Mouse (Mus musculus) cortical plate, adult 2 months (tissue): ENCODE data around the gene Wnt10b. TPM values are rescaled to one million over a fixed set of nuclear protein-coding genes. Genes with fewer than 3 reads are reported as not detected.

Experiments used
- H3K27ac ChIP-seq: fragments of 200-500 bp; 2 replicates; pipeline ENCODE4 v1.5.1; 2012; ENCODE audit warnings: low read length, control low read depth, inconsistent platforms; ENCODE audit not compliant: insufficient read depth
- H3K4me1 ChIP-seq: fragments of 200-500 bp; 2 replicates; pipeline ENCODE4 v1.6.1; 2011; ENCODE audit warnings: low read length; ENCODE audit not compliant: control insufficient read depth, insufficient read depth
- H3K4me3 ChIP-seq: fragments of 200-500 bp; 2 replicates; pipeline ENCODE4 v1.5.1; 2011; ENCODE audit warnings: mild to moderate bottlenecking, low read length, control low read depth; ENCODE audit not compliant: insufficient read depth
- CTCF ChIP-seq: fragments of 200-500 bp; IDR thresholded peaks from 2 replicates; pipeline ENCODE4 v1.5.1; 2011; ENCODE audit warnings: mild to moderate bottlenecking, control low read depth, low read length; ENCODE audit not compliant: insufficient read depth; ENCODE audit errors: extremely low read depth
- POLR2A ChIP-seq: fragments of 200-500 bp; IDR thresholded peaks from 2 replicates; pipeline ENCODE4 v1.6.1; 2011; ENCODE audit warnings: mild to moderate bottlenecking, low read length, control low read depth; ENCODE audit not compliant: insufficient read depth; ENCODE audit errors: extremely low read depth
- polyA plus RNA-seq: library from polyadenylated mRNA; depleted of rRNA; stranded (reverse); fragments of >200 nt; gene quantifications from 2 replicates; pipeline ENCODE4 v1.2.3, GENCODE M21; 2012

The Wnt10b gene
- polyA plus RNA-seq, 1 experiment: 3.1 TPM

- Histone ChIP-seq H3K4me1 (peaks cover 1% of the 10 kb centered on the region; the same call in 1 of the 2 replicates), H3K27ac (no peak overlapping the region), H3K4me3 (no peak overlapping the region)
- TF ChIP-seq CTCF (no peak), POLR2A (no peak)
These were observed 21.0 kb upstream of the Wnt10b start for GRCm38 (mm10) chr15:98798903-98799302.

GRCm38 (mm10) chr15:98797835-98798492, 20.0 kb upstream of the Wnt10b start:
- H3K4me3 ChIP-seq: no peak overlapping the region
- TF ChIP-seq POLR2A (no peak), CTCF (no peak)

DNA sequence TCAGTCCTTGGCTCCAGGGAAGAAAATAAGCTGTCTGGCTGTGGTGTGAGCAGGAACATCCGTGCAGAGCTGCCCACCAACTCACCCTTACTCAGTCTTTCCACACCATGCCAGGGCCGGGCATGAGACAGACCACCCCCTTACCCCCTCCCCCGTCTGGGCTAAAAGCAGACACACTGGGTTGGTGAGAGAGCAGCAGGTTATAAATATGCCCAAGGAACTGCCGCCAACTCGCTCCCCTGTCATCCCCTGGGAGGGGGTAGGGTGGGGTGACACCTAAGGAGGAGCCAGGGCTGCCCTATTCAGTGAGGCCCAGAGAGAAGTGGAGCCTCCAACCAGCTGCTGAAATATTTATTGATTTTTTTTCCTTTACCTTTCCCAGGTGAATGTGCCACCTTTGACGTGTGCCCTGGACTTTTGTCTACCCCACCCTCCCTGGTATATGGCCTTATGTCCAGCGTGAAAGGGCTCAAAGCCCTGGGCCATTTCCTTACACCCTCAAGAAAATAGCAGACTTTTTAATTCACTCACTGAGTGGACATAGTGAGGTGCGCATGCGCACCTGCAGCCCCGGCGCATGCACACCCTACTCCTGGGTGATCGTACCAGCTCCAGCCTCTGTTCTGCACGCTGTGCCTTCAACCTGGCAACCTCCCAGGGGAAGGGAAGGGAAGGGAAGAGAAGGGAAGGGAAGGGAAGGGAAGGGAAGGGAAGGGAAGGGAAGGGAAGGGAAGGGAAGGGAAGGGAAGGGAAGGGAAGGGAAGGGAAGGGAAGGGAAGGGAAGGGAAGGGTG, 19.0 kb upstream of the Wnt10b start:
- Histone ChIP-seq H3K4me1 (peaks cover 1% of the 10 kb centered on the region; the same call in 1 of the 2 replicates), H3K27ac (no peak overlapping the region), H3K4me3 (no peak overlapping the region)
- TF ChIP-seq CTCF: no peak
- TF ChIP-seq POLR2A: no peak

More at GRCm38 (mm10) chr15:98797835-98798492, 20.0 kb upstream of the Wnt10b start:
- H3K4me1 ChIP-seq: peaks cover 1% of the 10 kb centered on the region; the same call in 1 of the 2 replicates
- no peak overlapping the region for H3K27ac ChIP-seq

- H3K4me1 ChIP-seq: peaks cover 1% of the 10 kb centered on the region; the same call in 1 of the 2 replicates
- H3K27ac ChIP-seq: no peak overlapping the region
- H3K4me3 ChIP-seq: peak overlapping the region; percentile 16
- TF ChIP-seq POLR2A (no peak), CTCF (no peak)
These were observed 15.3 kb upstream of the Wnt10b start for GRCm38 (mm10) chr15:98793141-98793698.

DNA sequence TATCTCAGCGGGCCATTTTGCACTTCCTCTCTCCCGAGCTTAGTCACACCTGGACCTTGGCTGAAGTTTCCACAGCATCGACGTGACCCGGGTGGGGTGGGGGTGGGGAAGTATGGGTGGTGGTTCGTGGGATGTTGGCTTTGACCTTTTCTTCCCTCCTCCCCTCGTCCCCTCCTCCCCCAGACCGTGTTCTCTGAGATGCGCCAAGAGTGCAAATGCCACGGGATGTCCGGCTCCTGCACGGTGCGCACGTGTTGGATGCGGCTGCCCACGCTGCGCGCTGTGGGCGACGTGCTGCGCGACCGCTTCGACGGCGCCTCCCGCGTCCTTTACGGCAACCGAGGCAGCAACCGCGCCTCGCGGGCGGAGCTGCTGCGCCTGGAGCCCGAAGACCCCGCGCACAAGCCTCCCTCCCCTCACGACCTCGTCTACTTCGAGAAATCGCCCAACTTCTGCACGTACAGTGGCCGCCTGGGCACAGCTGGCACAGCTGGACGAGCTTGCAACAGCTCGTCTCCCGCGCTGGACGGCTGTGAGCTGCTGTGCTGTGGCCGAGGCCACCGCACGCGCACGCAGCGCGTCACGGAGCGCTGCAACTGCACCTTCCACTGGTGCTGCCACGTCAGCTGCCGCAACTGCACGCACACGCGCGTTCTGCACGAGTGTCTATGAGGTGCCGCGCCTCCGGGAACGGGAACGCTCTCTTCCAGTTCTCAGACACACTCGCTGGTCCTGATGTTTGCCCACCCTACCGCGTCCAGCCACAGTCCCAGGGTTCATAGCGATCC, 14.5 kb upstream of the Wnt10b start:
- Histone ChIP-seq H3K4me3 (peak overlapping the region; percentile 16), H3K27ac (no peak overlapping the region), H3K4me1 (no peaks in the 10 kb centered on the region)
- no peak; the same call in 1 of the 2 replicates for TF ChIP-seq POLR2A
- TF ChIP-seq CTCF: no peak

DNA sequence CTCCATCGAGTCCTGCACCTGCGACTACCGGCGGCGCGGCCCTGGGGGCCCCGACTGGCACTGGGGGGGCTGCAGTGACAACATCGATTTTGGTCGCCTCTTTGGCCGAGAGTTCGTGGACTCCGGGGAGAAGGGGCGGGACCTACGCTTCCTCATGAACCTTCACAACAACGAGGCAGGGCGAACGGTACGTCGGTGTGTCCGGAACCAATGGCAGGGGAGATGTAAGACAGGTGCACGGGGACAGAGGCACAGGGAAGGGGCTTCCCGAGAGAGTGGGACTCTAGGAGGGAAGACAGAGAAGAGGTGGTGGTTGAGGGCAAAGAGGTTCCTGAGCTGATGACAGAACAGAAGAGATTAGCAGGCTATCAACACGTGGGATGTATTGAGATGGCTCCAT, 13.8 kb upstream of the Wnt10b start:
- no peaks in the 10 kb centered on the region for H3K4me1 ChIP-seq
- no peak for TF ChIP-seq POLR2A
- no peak overlapping the region for H3K27ac ChIP-seq
- H3K4me3 ChIP-seq: no peak overlapping the region

GRCm38 (mm10) chr15:98791221-98791620, 13.3 kb upstream of the Wnt10b start:
- TF ChIP-seq CTCF: no peak
- no peak for TF ChIP-seq POLR2A
- Histone ChIP-seq H3K4me1 (no peaks in the 10 kb centered on the region), H3K4me3 (no peak overlapping the region), H3K27ac (no peak overlapping the region)

- Histone ChIP-seq H3K27ac (no peak overlapping the region), H3K4me1 (no peaks in the 10 kb centered on the region), H3K4me3 (no peak overlapping the region)
- TF ChIP-seq CTCF (no peak), POLR2A (no peak)
These were observed 12.8 kb upstream of the Wnt10b start for GRCm38 (mm10) chr15:98790761-98791160.

DNA sequence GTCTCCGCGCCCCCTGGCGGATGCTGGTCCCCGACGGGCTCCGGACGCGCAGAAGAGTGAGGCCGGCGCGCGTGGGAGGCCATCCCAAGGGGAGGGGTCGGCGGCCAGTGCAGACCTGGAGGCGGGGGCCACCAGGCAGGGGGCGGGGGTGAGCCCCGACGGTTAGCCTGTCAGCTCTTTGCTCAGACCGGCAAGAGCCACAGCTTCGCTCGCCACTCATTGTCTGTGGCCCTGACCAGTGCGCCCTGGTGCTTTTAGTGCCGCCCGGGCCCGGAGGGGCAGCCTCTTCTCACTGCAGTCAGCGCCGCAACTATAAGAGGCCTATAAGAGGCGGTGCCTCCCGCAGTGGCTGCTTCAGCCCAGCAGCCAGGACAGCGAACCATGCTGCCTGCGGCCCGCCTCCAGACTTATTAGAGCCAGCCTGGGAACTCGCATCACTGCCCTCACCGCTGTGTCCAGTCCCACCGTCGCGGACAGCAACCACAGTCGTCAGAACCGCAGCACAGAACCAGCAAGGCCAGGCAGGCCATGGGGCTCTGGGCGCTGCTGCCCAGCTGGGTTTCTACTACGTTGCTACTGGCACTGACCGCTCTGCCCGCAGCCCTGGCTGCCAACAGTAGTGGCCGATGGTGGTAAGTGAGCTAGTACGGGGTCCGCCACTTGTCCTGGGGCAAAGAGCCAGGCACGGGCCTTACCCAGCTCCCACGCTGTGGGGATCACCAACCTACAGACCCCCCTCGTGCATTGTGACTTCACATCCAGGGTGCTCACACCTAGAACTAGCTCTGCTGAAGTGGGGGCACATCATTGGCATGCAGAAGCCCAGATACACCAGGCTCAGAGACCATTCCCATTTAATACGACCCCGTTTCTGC, 11.9 kb upstream of the Wnt10b start, which contains the start of gene Wnt1:
Wnt1 (plus strand) TSS at position 197 of the 875 bp plus-strand sequence.
- no peak for TF ChIP-seq POLR2A
- 0 out of 2 replicates have a peak, but pooled peaks have one; percentile 16 for TF ChIP-seq CTCF
- H3K4me1 ChIP-seq: no peaks in the 10 kb centered on the region
- H3K27ac ChIP-seq: no peak within 1 kb of the TSS
- no peak within 1 kb of the TSS for H3K4me3 ChIP-seq
